Mouse (Mus musculus) ES-Bruce4 (cell line): Measurements from ENCODE around the gene Cfap52. TPM values are rescaled to one million over a fixed set of nuclear protein-coding genes. Genes with fewer than 3 reads are reported as not detected.

Experiments
- H3K27ac ChIP-seq: 2 replicates; pipeline ENCODE4 v1.5.1; 2012; ENCODE audit warnings: low read length, inconsistent platforms; ENCODE audit not compliant: insufficient read depth
- H3K27me3 ChIP-seq: 2 replicates; pipeline ENCODE4 v1.6.1; 2012; ENCODE audit warnings: mild to moderate bottlenecking, low read length, inconsistent platforms; ENCODE audit not compliant: control insufficient read depth, poor library complexity, insufficient read depth, severe bottlenecking
- H3K36me3 ChIP-seq: 2 replicates; pipeline ENCODE4 v1.6.1; 2012; ENCODE audit warnings: inconsistent platforms, mild to moderate bottlenecking, low read length, moderate library complexity; ENCODE audit not compliant: control insufficient read depth, poor library complexity, insufficient read depth, severe bottlenecking
- H3K4me1 ChIP-seq: one replicate; pipeline ENCODE4 v1.8.1; 2011; ENCODE audit warnings: low read length; ENCODE audit not compliant: control insufficient read depth, insufficient read depth
- H3K4me3 ChIP-seq: 2 replicates; pipeline ENCODE4 v1.5.1; 2011; ENCODE audit warnings: low read depth, mild to moderate bottlenecking, low read length
- H3K9ac ChIP-seq: 2 replicates; pipeline ENCODE4 v1.6.1; 2012; ENCODE audit warnings: low read depth, mild to moderate bottlenecking, inconsistent platforms; ENCODE audit not compliant: poor library complexity, severe bottlenecking
- H3K9me3 ChIP-seq: replicated peaks from 2 replicates; pipeline ENCODE4 v1.6.1; 2012; ENCODE audit warnings: mild to moderate bottlenecking, low read length, inconsistent platforms; ENCODE audit not compliant: control insufficient read depth, poor library complexity, insufficient read depth, severe bottlenecking
- CTCF ChIP-seq: IDR thresholded peaks from one replicate; pipeline ENCODE4 v1.8.1; 2011; ENCODE audit warnings: low read depth, low read length
- EP300 ChIP-seq: IDR thresholded peaks from 2 replicates; pipeline ENCODE4 v1.6.1; 2011; ENCODE audit warnings: low read depth, low read length; ENCODE audit not compliant: insufficient read depth
- POLR2A ChIP-seq: IDR thresholded peaks from one replicate; pipeline ENCODE4 v1.8.1; 2011; ENCODE audit warnings: low read length; ENCODE audit not compliant: insufficient read depth
- polyA plus RNA-seq: library from polyadenylated mRNA; stranded (reverse); fragments of >200 nt; gene quantifications from 2 replicates; pipeline ENCODE4 v1.2.4, GENCODE M21; 2011; ENCODE audit warnings: low read depth; ENCODE audit not compliant: missing spikeins, insufficient read depth, insufficient read length

The Cfap52 gene
- polyA plus RNA-seq, 1 experiment, result 0.66 TPM

GRCm38 (mm10) chr11:67999629-68000028 lies 34.2 kb upstream of the Cfap52 start:
- no peak for TF ChIP-seq CTCF
- TF ChIP-seq EP300, result no peak
- no peak for TF ChIP-seq POLR2A
- Histone ChIP-seq H3K27ac (no peak overlapping the region), H3K4me1 (no peaks in the 10 kb centered on the region), H3K27me3 (no peaks in the 10 kb centered on the region), H3K9me3 (no peaks in the 10 kb centered on the region), H3K36me3 (no peaks in the 10 kb centered on the region), H3K4me3 (no peak overlapping the region), H3K9ac (no peak overlapping the region)

- Histone ChIP-seq H3K36me3 (no peaks in the 10 kb centered on the region), H3K4me3 (no peak overlapping the region), H3K27ac (no peak overlapping the region), H3K4me1 (no peaks in the 10 kb centered on the region), H3K27me3 (no peaks in the 10 kb centered on the region), H3K9ac (no peak overlapping the region), H3K9me3 (no peaks in the 10 kb centered on the region)
- TF ChIP-seq POLR2A, result no peak
- TF ChIP-seq CTCF, result no peak
- TF ChIP-seq EP300, result no peak
Measured at GRCm38 (mm10) chr11:67998905-67999304, 33.5 kb upstream of the Cfap52 start.

- TF ChIP-seq CTCF (no peak), POLR2A (no peak), EP300 (no peak)
- Histone ChIP-seq H3K36me3 (no peaks in the 10 kb centered on the region), H3K27ac (no peak overlapping the region), H3K4me3 (no peak overlapping the region), H3K4me1 (no peaks in the 10 kb centered on the region), H3K27me3 (no peaks in the 10 kb centered on the region), H3K9ac (no peak overlapping the region), H3K9me3 (no peaks in the 10 kb centered on the region)
Measured at GRCm38 (mm10) chr11:67995965-67996364, 30.5 kb upstream of the Cfap52 start.

DNA sequence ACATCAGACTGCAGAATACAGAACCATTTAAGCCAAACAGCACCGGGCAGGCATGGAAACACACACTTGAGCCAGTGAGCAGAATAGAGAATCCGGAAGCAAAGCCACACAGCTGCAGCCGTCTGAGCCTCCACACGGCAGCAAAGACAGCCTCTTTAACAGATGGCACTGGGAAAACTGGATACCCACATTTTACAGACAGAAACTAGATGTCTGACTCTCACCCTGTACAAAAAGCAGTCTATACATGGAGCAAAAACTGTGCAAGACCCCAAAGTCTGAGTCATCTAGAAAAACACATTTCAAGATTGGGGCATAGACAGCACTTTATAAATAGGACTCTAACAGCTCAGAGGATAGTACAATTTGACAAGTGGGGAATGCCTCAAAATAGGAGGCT lies 25.8 kb upstream of the Cfap52 start:
- H3K27me3 ChIP-seq, result no peaks in the 10 kb centered on the region
- H3K36me3 ChIP-seq, result peaks cover 4% of the 10 kb centered on the region; the same call in 1 of the 2 replicates
- no peaks in the 10 kb centered on the region for H3K4me1 ChIP-seq
- H3K9me3 ChIP-seq, result no peaks in the 10 kb centered on the region
- H3K9ac ChIP-seq, result no peak overlapping the region
- TF ChIP-seq POLR2A (no peak), EP300 (no peak), CTCF (no peak)
- no peak overlapping the region for H3K4me3 ChIP-seq
- no peak overlapping the region for H3K27ac ChIP-seq

DNA sequence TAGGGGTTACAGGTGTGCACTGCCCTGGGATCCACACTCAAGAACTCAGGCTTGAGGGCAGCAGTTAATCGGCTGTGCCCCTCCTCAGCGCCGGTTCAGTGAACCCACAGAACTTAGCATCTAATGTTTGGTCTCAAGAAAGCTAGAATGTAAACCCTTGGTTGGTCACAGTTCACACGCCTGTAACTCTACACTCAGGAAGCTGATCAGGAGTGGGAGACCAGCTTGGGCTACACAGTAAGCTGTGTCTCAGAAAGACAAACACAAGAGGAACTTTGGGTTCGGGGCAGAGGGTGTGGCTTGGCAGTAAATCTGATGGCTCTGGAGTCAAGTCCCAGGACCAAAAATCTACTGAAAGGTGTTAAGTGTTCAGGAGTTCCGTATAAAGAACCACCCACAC lies 18.1 kb upstream of the Cfap52 start:
- Histone ChIP-seq H3K4me3 (no peak overlapping the region), H3K9me3 (no peaks in the 10 kb centered on the region), H3K27me3 (no peaks in the 10 kb centered on the region), H3K9ac (no peak overlapping the region), H3K4me1 (no peaks in the 10 kb centered on the region), H3K36me3 (no peaks in the 10 kb centered on the region), H3K27ac (no peak overlapping the region)
- TF ChIP-seq CTCF, result no peak
- no peak for TF ChIP-seq EP300
- no peak for TF ChIP-seq POLR2A

GRCm38 (mm10) chr11:67975252-67975651 lies 9.8 kb upstream of the Cfap52 start:
- no peak for TF ChIP-seq POLR2A
- TF ChIP-seq EP300, result no peak
- no peak for TF ChIP-seq CTCF
- Histone ChIP-seq H3K27me3 (no peaks in the 10 kb centered on the region), H3K9ac (no peak overlapping the region), H3K4me1 (no peaks in the 10 kb centered on the region), H3K36me3 (peaks cover 4% of the 10 kb centered on the region), H3K9me3 (no peaks in the 10 kb centered on the region), H3K27ac (no peak overlapping the region), H3K4me3 (no peak overlapping the region)
